Mouse (Mus musculus): ENCODE data around the gene Chaf1b. TPM values are rescaled to one million over a fixed set of nuclear protein-coding genes. Genes with fewer than 3 reads are reported as not detected.

Chaf1b gene
- polyA plus RNA-seq, 1 experiment from 2014 or later, result 14.0 TPM

GRCm38 (mm10) chr16:93922835-93923389, 39.2 kb downstream of the Chaf1b start:
- 85% methylated on average over 5 of the region's 5 CpGs for WGBS (ENCODE audit: missing documents)
- H3K36me3 ChIP-seq (ENCODE audit: inconsistent target), result no peaks in the 10 kb centered on the region
- no peak overlapping the region for H3K4me3 ChIP-seq (ENCODE audit: inconsistent target)
- no peak overlapping the region for H3K27ac ChIP-seq
- H3K79me2 ChIP-seq (ENCODE audit: inconsistent target), result no peaks in the 10 kb centered on the region

GRCm38 (mm10) chr16:93923788-93924187, 40.1 kb downstream of the Chaf1b start:
- Histone ChIP-seq H3K36me3 (ENCODE audit: inconsistent target) (no peaks in the 10 kb centered on the region), H3K27ac (no peak overlapping the region)

GRCm38 (mm10) chr16:93925684-93926247, 42.1 kb downstream of the Chaf1b start:
- H3K36me3 ChIP-seq (ENCODE audit: inconsistent target), result no peaks in the 10 kb centered on the region
- 85% methylated on average over 8 of the region's 8 CpGs for WGBS (ENCODE audit: missing documents)
- no peak overlapping the region for H3K4me3 ChIP-seq (ENCODE audit: inconsistent target)
- H3K27ac ChIP-seq, result no peak overlapping the region
- no peaks in the 10 kb centered on the region for H3K79me2 ChIP-seq (ENCODE audit: inconsistent target)

More at GRCm38 (mm10) chr16:93923788-93924187, 40.1 kb downstream of the Chaf1b start:
- Histone ChIP-seq H3K79me2 (ENCODE audit: inconsistent target) (no peaks in the 10 kb centered on the region), H3K4me3 (ENCODE audit: inconsistent target) (no peak overlapping the region)
- 93% methylated on average over 7 of the region's 7 CpGs for WGBS (ENCODE audit: missing documents)

GRCm38 (mm10) chr16:93929370-93930032, 45.8 kb downstream of the Chaf1b start:
- no peaks in the 10 kb centered on the region for H3K79me2 ChIP-seq (ENCODE audit: inconsistent target)
- no peak overlapping the region for H3K27ac ChIP-seq
- 93% methylated on average over 17 of the region's 17 CpGs for WGBS (ENCODE audit: missing documents)
- no peak overlapping the region for H3K4me3 ChIP-seq (ENCODE audit: inconsistent target)
- H3K36me3 ChIP-seq (ENCODE audit: inconsistent target), result no peaks in the 10 kb centered on the region

GRCm38 (mm10) chr16:93932185-93933168, 48.8 kb downstream of the Chaf1b start:
- WGBS (ENCODE audit: missing documents), result 93% methylated on average over 14 of the region's 17 CpGs
- Histone ChIP-seq H3K4me3 (ENCODE audit: inconsistent target) (no peak overlapping the region), H3K27ac (no peak overlapping the region), H3K79me2 (ENCODE audit: inconsistent target) (no peaks in the 10 kb centered on the region), H3K36me3 (ENCODE audit: inconsistent target) (no peaks in the 10 kb centered on the region)

- H3K79me2 ChIP-seq (ENCODE audit: inconsistent target), result no peaks in the 10 kb centered on the region
- H3K4me3 ChIP-seq (ENCODE audit: inconsistent target), result no peak overlapping the region
- H3K36me3 ChIP-seq (ENCODE audit: inconsistent target), result no peaks in the 10 kb centered on the region
- WGBS (ENCODE audit: missing documents), result 26% methylated on average over 12 of the region's 13 CpGs
- no peak overlapping the region for H3K27ac ChIP-seq
Measured at GRCm38 (mm10) chr16:93934588-93934987, 50.9 kb downstream of the Chaf1b start.

- Histone ChIP-seq H3K4me3 (ENCODE audit: inconsistent target) (no peak overlapping the region), H3K36me3 (ENCODE audit: inconsistent target) (no peaks in the 10 kb centered on the region)
- 31% methylated on average over 7 of the region's 7 CpGs for WGBS (ENCODE audit: missing documents)
Measured at GRCm38 (mm10) chr16:93935009-93935408, 51.3 kb downstream of the Chaf1b start.

GRCm38 (mm10) chr16:93938400-93938846, 54.7 kb downstream of the Chaf1b start:
- H3K36me3 ChIP-seq (ENCODE audit: inconsistent target), result no peaks in the 10 kb centered on the region
- no peak overlapping the region for H3K27ac ChIP-seq
- 3% methylated on average over 16 of the region's 16 CpGs for WGBS (ENCODE audit: missing documents)
- H3K79me2 ChIP-seq (ENCODE audit: inconsistent target), result no peaks in the 10 kb centered on the region
- H3K4me3 ChIP-seq (ENCODE audit: inconsistent target), result peak overlapping the region; percentile 38

More at GRCm38 (mm10) chr16:93935009-93935408, 51.3 kb downstream of the Chaf1b start:
- H3K27ac ChIP-seq, result no peak overlapping the region
- no peaks in the 10 kb centered on the region for H3K79me2 ChIP-seq (ENCODE audit: inconsistent target)

GRCm38 (mm10) chr16:93939961-93940360, 56.3 kb downstream of the Chaf1b start:
- Histone ChIP-seq H3K79me2 (ENCODE audit: inconsistent target) (no peaks in the 10 kb centered on the region), H3K36me3 (ENCODE audit: inconsistent target) (no peaks in the 10 kb centered on the region), H3K4me3 (ENCODE audit: inconsistent target) (no peak overlapping the region), H3K27ac (no peak overlapping the region)
- WGBS (ENCODE audit: missing documents), result 92% methylated on average over 4 of the region's 4 CpGs

GRCm38 (mm10) chr16:93941781-93942567, 58.3 kb downstream of the Chaf1b start:
- H3K27ac ChIP-seq, result no peak overlapping the region
- 88% methylated on average over 10 of the region's 10 CpGs for WGBS (ENCODE audit: missing documents)

GRCm38 (mm10) chr16:93942796-93943502, 59.2 kb downstream of the Chaf1b start:
- WGBS (ENCODE audit: missing documents), result 89% methylated on average over 10 of the region's 10 CpGs
- Histone ChIP-seq H3K27ac (no peak overlapping the region), H3K4me3 (ENCODE audit: inconsistent target) (no peak overlapping the region), H3K79me2 (ENCODE audit: inconsistent target) (no peaks in the 10 kb centered on the region), H3K36me3 (ENCODE audit: inconsistent target) (no peaks in the 10 kb centered on the region)

More at GRCm38 (mm10) chr16:93941781-93942567, 58.3 kb downstream of the Chaf1b start:
- no peak overlapping the region for H3K4me3 ChIP-seq (ENCODE audit: inconsistent target)
- no peaks in the 10 kb centered on the region for H3K79me2 ChIP-seq (ENCODE audit: inconsistent target)
- H3K36me3 ChIP-seq (ENCODE audit: inconsistent target), result no peaks in the 10 kb centered on the region

GRCm38 (mm10) chr16:93944301-93944700, 60.6 kb downstream of the Chaf1b start:
- 84% methylated on average over 6 of the region's 6 CpGs for WGBS (ENCODE audit: missing documents)
- H3K79me2 ChIP-seq (ENCODE audit: inconsistent target), result no peaks in the 10 kb centered on the region
- no peak overlapping the region for H3K27ac ChIP-seq
- H3K4me3 ChIP-seq (ENCODE audit: inconsistent target), result no peak overlapping the region
- H3K36me3 ChIP-seq (ENCODE audit: inconsistent target), result no peaks in the 10 kb centered on the region

- 89% methylated on average over 4 of the region's 4 CpGs for WGBS (ENCODE audit: missing documents)
- H3K27ac ChIP-seq, result no peak overlapping the region
- no peaks in the 10 kb centered on the region for H3K36me3 ChIP-seq (ENCODE audit: inconsistent target)
- no peak overlapping the region for H3K4me3 ChIP-seq (ENCODE audit: inconsistent target)
- no peaks in the 10 kb centered on the region for H3K79me2 ChIP-seq (ENCODE audit: inconsistent target)
Measured at GRCm38 (mm10) chr16:93947396-93947795, 63.7 kb downstream of the Chaf1b start.
